Mouse (Mus musculus) kidney, postnatal 14 days (tissue): ENCODE results near the gene Irak2.
A peak's percentile ranks its signal among the peaks of the same experiment; 100 is the strongest.

ENCODE experiments used
- DNase-seq: peaks from one replicate; pipeline ENCODE4 v3.0.0; 2022; ENCODE audit warnings: mixed read lengths

The Irak2 gene

DNA sequence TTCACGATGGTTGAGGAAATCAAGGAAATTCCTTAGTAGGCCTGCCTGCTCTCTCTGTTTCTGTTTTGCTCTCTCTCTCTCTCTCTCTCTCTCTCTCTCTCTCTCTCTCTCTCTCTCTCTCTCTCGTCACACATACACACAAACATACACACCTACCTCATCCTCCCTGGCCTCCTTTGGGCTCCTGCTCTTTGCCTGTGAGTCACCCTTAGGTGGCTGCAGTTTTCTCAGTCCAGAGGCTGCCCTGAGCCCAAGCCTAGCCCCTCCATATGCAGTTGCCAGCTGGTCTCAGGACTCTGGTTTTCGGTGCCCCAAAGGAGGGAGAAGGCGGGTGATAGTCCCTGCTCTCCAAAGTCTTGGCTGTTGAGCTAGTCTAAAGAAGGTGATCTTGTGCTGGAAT, 4.8 kb downstream of the Irak2 start:
- no peak for DNase-seq

- DNase-seq = no peak
Observed at GRCm38 (mm10) chr6:113643967-113644366, 5.7 kb downstream of the Irak2 start.

- peak; percentile 79 for DNase-seq
Observed at GRCm38 (mm10) chr6:113644808-113645207, 6.5 kb downstream of the Irak2 start.

DNA sequence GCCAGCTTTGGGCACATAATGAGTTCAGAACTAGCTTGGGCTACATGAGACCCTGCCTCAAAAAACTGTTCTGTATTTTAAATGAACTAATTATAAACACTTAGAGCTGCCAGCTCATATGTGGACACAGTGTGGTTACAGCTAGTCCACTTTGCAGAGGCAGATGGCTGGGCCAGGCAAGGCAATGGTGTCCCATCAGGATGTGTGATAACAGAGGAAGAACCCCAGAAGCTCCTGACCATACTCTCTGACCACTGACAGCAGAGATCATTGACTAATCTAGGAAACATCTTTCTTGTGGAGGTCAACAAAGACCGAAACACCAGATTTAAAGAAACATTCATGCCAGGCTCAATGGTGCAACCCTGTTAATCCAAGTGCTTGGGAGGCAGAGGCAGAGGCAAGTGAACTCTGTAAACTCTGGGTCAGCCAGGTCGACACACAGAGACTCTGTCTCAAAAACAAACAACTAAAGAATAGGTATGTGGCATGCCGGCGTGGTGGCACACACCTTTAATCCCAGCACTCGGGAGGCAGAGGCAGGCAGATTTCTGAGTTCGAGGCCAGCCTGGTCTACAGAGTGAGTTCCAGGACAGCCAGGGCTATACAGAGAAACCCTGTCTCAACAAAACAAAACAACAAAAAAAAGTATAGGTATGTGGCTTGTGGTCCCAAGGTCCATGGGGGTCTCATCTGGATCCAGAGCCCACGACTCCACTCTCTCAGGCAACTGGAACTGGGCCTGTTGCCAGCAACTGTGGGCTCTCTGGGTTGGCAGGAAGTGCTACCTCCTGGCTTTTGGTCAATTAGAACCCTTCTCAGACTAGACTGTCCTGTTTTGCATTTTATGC, 11.3 kb downstream of the Irak2 start:
- no peak for DNase-seq

- no peak for DNase-seq
Observed at GRCm38 (mm10) chr6:113650197-113650640, 12.0 kb downstream of the Irak2 start.

DNA sequence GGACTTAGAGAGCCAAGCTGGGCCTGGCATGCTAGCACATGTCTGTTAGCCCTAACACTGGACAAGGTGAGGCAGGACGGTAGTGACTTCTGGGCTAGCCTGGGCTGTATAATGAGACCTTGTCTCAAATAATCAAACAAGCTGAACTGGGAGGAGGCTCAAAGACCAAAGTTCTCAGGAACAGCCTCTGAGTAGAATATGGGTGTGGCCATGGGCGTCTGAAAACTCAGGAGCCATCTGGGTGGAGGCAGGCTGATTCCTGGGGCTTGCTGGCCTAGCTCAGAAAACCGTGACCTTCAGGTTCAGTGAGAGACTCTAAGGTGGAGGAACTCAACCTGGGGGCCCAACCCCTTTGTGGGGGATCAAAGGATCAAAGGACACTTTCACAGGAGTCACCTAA, 13.4 kb downstream of the Irak2 start:
- DNase-seq = no peak

GRCm38 (mm10) chr6:113653551-113653950, 15.3 kb downstream of the Irak2 start:
- DNase-seq = no peak

- DNase-seq = no peak
Observed at GRCm38 (mm10) chr6:113654102-113654501, 15.8 kb downstream of the Irak2 start.

DNA sequence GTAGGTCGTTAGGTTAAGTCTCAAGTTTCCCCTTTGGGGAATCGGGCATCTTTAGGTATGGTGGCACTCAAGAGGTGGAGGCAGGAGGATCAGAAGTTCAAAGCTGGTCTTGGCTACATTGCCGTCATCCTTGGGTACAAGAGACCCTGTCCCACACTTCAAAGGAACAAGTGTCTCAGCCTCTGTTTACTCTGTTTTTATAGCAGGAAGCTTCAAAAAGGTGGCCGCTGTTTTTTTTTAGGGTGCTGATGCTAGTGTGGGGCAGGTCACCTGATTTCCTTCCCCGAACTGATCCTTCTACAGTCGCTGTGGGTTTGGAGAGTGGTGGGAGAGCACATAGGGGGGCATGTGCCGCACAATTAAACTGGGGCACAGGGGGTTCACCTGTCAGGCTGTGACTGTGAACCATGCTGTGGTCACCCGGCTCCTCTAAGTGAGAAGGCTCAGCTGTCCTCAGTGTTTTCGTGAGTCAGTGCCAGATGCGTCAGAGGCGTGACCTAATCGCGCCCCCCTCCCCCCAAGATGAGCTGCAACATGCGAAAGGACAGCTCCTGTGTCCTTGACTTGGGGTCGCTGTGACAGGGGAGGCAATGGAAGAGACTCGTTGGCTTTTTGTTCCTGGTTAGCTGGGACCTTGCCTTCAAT, 16.6 kb downstream of the Irak2 start:
- peak; percentile 45 for DNase-seq

GRCm38 (mm10) chr6:113655475-113655874, 17.2 kb downstream of the Irak2 start:
- DNase-seq = no peak

DNA sequence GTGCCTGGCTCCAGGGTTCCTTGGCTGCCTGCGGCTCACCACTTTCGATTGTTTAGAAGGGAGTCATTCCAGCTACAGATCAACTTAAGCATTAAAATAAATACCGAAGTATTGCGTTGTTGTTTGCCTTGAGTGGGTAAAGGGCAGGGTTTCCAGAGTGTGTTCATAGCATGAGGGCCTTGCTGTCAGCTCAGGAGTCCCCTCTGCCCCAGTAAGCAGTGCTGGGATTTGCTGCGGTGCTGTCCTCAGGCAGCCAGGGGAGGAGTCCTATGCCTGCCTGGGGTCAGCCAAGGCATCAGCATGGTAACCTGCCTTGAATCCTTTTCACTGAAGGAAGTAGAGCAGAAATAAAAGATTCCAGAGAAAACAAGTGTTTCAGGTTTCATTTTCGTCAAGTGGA, 18.6 kb downstream of the Irak2 start:
- peak; percentile 53 for DNase-seq

- DNase-seq = peak; percentile 73
Observed at GRCm38 (mm10) chr6:113658226-113658625, 20.0 kb downstream of the Irak2 start.

- no peak for DNase-seq
Observed at GRCm38 (mm10) chr6:113659648-113660491, 21.6 kb downstream of the Irak2 start.

DNA sequence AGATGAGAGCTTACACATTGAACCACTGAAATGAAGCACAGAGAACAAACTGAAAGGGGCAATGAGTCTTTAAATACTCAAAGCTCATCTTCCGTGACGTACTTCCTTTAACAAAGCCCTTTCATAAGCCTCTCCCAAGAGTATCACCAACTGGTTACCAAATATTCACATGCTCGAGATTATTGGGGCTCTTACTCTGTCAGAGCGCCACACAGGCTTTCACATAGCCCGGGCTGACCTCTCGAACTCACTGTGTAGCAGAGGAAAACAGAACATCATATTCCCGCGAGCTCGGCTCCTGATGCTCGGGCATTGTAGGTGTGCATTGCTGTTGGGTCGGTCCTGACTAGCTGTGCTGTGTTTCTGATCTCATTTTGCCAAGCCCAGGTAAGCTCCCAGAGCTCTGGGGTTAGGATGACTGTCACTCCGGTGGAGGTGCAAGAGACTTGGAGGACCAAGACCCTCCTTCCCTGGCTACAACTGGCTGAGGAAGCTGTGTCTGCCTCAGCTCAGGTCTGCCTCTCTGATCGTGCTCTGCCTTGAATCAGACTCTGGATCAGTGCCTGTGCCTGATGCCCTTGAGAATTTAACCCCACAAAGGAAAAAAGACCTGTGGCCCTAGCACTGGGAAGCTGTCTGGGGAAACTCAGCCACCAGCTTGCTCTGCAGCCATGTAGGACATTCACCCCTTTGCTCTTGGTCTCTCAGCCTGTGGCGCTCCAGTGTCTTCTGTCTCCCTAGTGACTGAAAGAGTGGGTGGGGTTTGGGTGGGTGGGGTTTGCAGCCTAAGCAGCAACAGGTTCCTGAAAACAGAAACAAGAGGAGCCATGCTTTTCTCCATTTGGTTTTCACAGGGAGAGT, 22.5 kb downstream of the Irak2 start:
- no peak for DNase-seq

DNA sequence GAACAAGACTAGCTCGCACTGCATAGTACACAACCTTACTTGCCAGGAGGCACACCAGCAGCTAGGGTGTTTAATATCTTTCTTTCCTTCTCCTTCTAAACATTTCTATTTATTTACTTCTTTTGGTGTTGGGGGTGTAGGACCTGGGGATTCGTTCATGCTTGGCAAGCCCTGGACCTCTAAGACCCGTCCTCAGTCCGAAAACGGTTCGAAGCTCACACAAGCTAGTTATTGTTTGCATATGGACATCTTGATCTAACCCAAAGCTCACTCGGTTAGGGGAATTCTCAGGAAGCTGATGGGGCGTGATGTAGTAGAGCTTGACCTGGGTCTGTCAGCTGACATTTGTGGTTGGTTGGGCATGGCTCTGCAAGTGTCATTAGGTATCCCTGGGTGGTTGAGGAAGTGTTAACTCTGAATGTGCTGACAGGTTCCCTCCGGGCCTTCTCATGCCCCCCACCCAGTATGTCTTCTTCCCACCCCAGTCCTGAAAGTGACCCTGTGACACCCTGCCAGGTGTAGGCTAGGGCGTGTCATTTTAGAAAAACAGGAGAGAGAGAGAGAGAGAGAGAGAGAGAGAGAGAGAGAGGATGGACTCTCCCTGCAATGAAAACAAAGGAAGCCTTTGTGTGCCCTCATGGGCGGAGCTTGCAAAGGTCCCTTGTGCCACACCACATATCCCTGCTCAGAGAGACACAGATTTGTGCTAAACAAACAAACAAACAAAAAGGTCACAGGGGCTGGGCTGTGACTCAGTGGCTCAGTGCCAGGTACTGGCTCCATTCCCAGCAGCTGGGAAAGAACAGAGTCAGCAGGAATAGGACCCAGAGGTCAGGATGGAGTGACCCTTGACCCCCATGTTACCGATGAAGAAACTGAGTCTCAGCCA, 23.3 kb downstream of the Irak2 start:
- peak; percentile 80 for DNase-seq

DNA sequence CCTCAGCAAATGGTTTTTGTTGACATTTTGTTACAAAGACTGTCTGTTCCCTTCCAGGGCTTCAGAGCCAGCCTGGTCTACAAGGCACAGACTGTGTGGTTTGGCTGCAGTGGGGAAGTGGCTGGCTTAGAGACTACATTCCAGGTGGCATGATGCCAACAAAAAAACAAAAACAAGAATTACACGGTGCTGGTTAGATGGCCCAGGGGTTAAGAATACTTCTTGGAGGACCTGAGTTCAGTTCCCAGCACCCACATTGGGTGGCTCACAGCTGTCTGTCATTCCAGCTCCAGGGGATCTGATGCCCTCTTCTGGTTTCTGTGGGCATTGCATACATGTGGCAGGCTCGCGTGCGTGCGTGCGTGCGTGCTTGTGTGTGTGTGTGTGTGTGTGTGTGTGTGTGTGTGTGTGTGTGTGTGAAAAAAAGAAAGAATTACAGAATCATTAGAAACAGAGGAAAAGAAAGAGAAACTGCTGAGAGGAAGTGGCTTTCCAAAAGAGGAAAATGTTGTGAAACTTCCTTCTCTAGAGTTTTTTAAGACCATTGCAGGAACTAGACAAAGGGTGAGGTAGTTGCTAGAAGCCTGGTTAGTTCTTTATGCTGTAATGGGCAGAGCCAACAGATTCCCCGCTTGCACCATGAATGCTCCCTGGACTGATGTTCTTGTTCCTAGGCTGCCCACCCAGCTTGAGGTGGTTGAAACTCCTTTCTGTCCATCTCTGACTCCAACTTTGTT, 24.9 kb downstream of the Irak2 start:
- DNase-seq = no peak

DNA sequence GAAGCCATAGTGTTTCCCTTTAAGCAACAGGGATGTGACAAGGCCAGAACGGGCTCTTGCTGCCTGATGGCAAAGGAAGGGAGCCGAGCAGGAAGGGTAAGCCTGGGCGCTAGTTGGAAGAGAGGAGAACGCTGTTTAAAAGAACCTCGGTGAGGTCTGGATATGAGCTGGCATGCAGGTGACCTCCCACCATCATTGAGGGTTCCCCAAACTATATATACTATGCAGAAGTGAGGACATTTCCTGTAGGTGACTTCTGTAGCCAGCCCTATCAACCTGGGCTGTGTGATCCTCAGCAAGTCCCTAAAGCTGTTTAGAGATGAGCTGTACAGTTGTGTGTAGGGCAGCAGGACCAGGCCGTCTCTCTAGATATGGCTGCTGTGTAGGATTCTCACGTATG, 26.0 kb downstream of the Irak2 start:
- no peak for DNase-seq

- no peak for DNase-seq
Observed at GRCm38 (mm10) chr6:113667611-113668122, 29.4 kb downstream of the Irak2 start.

GRCm38 (mm10) chr6:113668287-113669154, 30.3 kb downstream of the Irak2 start:
- peak; percentile 65 for DNase-seq
